Mouse (Mus musculus) thymus, adult 2 months (tissue): ENCODE results near the gene Npff.

Source experiments
- CTCF ChIP-seq: fragments of 200-500 bp; IDR thresholded peaks from 2 replicates; pipeline ENCODE4 v1.5.1; 2012; ENCODE audit warnings: mild to moderate bottlenecking, control low read depth, low read length, moderate library complexity, borderline replicate concordance; ENCODE audit not compliant: control insufficient read depth, poor library complexity, insufficient read depth; ENCODE audit errors: extremely low read depth
- POLR2A ChIP-seq: fragments of 200-500 bp; IDR thresholded peaks from 2 replicates; pipeline ENCODE4 v1.6.1; 2012; ENCODE audit warnings: mild to moderate bottlenecking, low read length, control low read depth, moderate library complexity; ENCODE audit not compliant: control insufficient read depth, poor library complexity, insufficient read depth; ENCODE audit errors: extremely low read depth

DNA sequence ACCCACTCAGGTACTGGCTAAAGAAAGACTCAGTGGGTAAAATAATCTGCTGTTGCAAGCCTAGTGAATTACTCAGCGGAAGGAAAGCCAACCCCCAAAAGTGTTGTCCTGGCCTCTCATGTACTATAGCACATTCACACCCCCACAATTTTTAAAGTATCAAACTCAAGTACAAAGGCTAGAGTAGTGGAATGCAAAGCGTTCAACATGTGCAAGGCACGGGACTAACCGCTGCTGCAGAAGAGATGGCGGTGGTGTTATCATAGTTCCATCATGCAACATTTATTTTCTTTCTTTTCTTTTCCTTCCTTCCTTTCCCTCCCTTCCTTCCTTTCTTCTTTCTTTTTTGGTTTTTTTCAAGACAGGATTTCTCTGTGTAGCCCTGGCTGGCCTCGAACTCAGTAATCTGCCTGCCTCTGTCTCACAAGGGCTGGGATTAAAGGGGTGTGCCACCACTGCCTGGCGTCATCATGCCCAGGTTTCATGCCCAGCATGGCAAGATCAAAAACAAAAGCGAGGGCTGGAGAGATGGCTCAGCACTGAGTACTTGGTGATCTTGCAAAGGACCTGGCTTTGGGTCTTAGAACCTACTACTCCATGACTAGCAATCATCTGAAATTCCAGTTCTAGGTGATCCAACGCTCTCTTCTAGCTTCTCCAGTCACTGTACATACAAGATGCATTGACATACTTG lies 18.8 kb downstream of the Npff start:
- no peak for TF ChIP-seq CTCF
- no peak for TF ChIP-seq POLR2A
